Mouse (Mus musculus): ENCODE measurements around the gene Slco3a1. TPM values are rescaled to one million over a fixed set of nuclear protein-coding genes. Genes with fewer than 3 reads are reported as not detected.
A peak's percentile ranks its signal among the peaks of the same experiment; 100 is the strongest.

Gene Slco3a1
- polyA plus RNA-seq, 1 experiment from 2014 or later: 19.8 TPM

- WGBS: 92% methylated on average over 1 of the region's 1 CpGs
Measured at GRCm38 (mm10) chr7:74425941-74426340, 128.6 kb downstream of the Slco3a1 start.

DNA sequence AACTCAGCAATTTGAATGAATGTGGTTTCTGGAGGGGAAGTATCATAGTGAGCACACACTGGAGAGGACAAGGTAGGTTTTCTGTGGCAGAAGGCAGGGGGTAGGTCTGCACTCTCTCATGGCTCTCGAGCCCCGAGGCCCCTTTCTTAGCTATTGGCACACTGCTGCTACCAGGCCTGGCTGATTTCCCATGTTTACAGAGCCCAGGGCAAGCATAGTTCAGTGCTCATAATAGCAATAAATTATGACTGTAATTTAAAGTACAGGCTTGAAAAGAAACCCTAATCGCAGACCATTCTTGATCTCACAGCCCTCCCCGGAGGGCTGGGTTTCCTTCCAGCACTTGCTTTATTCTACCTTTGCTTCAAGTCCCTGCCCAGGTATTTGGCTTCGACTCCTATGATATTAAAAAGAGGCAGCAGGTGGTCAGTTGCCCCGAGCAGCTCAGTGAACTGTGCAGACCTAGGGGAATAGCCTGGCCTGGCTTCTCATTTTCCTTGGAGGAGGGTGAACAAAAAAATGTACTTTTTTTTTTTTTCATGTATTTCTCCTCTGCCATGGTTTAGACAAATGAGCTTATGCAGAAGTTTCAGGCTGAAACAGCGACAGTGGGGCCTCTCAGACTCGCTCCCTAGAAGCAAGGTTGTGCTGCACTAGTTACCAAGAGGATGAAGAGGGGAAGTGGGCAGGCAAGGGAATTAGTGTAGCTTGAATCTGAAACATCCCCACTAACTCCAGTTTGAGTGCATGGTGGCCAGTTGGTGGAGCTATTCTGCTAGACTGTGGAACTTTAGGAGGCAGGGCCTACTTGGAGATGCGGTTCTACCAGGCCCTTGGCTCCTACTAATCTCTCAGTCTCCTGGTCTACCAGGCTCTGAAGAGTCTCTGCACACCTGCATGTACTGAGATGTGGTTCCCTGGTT, 130.4 kb downstream of the Slco3a1 start:
- H3K4me2 ChIP-seq (ENCODE audit: low read length): no peak overlapping the region
- ATAC-seq (replicated peaks; ENCODE audit: low FRiP score, low read depth): no peak; the same call in 1 of the 2 replicates
- H3K27ac ChIP-seq: peak overlapping the region; percentile 16
- no peak overlapping the region for H3K4me3 ChIP-seq (replicated peaks; ENCODE audit: low read depth, low read length)
- no peaks in the 10 kb centered on the region for H3K27me3 ChIP-seq (ENCODE audit: insufficient read depth, low read length)
- H3K9ac ChIP-seq (ENCODE audit: low read depth, low read length): no peak overlapping the region
- WGBS: 16% methylated on average over 9 of the region's 9 CpGs
- peak; percentile 72 for DNase-seq (ENCODE audit: low spot score)
- peaks cover 8% of the 10 kb centered on the region; the same call in 1 of the 2 replicates for H3K4me1 ChIP-seq (replicated peaks; ENCODE audit: insufficient read depth, low read length)
- peak; percentile 70 for TF ChIP-seq CTCF (IDR thresholded peaks at IDR 0.05; ENCODE audit: low read depth)
- no peaks in the 10 kb centered on the region for H3K36me3 ChIP-seq (ENCODE audit: insufficient read depth, low read length)
- no peaks in the 10 kb centered on the region for H3K9me3 ChIP-seq (replicated peaks; ENCODE audit: low read length)

More at GRCm38 (mm10) chr7:74425941-74426340, 128.6 kb downstream of the Slco3a1 start:
- Histone ChIP-seq H3K9ac (ENCODE audit: low read depth, low read length) (no peak overlapping the region), H3K4me1 (replicated peaks; ENCODE audit: insufficient read depth, low read length) (peaks cover 8% of the 10 kb centered on the region; the same call in 1 of the 2 replicates), H3K36me3 (ENCODE audit: insufficient read depth, low read length) (no peaks in the 10 kb centered on the region), H3K27ac (no peak overlapping the region), H3K4me2 (ENCODE audit: low read length) (no peak overlapping the region), H3K9me3 (replicated peaks; ENCODE audit: low read length) (no peaks in the 10 kb centered on the region), H3K27me3 (ENCODE audit: insufficient read depth, low read length) (no peaks in the 10 kb centered on the region), H3K4me3 (replicated peaks; ENCODE audit: low read depth, low read length) (no peak overlapping the region)
- no peak for TF ChIP-seq CTCF (IDR thresholded peaks at IDR 0.05; ENCODE audit: low read depth)
- no peak for DNase-seq (ENCODE audit: low spot score)
- no peak for ATAC-seq (replicated peaks; ENCODE audit: low FRiP score, low read depth)

GRCm38 (mm10) chr7:74423316-74423715, 131.3 kb downstream of the Slco3a1 start:
- Histone ChIP-seq H3K4me1 (replicated peaks; ENCODE audit: insufficient read depth, low read length) (peaks cover 8% of the 10 kb centered on the region; the same call in 1 of the 2 replicates), H3K27ac (no peak overlapping the region), H3K36me3 (ENCODE audit: insufficient read depth, low read length) (no peaks in the 10 kb centered on the region), H3K9me3 (replicated peaks; ENCODE audit: low read length) (no peaks in the 10 kb centered on the region), H3K27me3 (ENCODE audit: insufficient read depth, low read length) (no peaks in the 10 kb centered on the region), H3K4me2 (ENCODE audit: low read length) (no peak overlapping the region), H3K4me3 (replicated peaks; ENCODE audit: low read depth, low read length) (no peak overlapping the region), H3K9ac (ENCODE audit: low read depth, low read length) (no peak overlapping the region)
- ATAC-seq (replicated peaks; ENCODE audit: low FRiP score, low read depth): no peak
- no peak for DNase-seq (ENCODE audit: low spot score)
- 72% methylated on average over 3 of the region's 3 CpGs for WGBS
- no peak for TF ChIP-seq CTCF (IDR thresholded peaks at IDR 0.05; ENCODE audit: low read depth)

- no peaks in the 10 kb centered on the region for H3K9me3 ChIP-seq (replicated peaks; ENCODE audit: low read length)
- H3K4me1 ChIP-seq (replicated peaks; ENCODE audit: insufficient read depth, low read length): peaks cover 8% of the 10 kb centered on the region; the same call in 1 of the 2 replicates
- no peak overlapping the region for H3K4me3 ChIP-seq (replicated peaks; ENCODE audit: low read depth, low read length)
- 78% methylated on average over 2 of the region's 2 CpGs for WGBS
- no peak for TF ChIP-seq CTCF (IDR thresholded peaks at IDR 0.05; ENCODE audit: low read depth)
- H3K9ac ChIP-seq (ENCODE audit: low read depth, low read length): no peak overlapping the region
- ATAC-seq (replicated peaks; ENCODE audit: low FRiP score, low read depth): no peak
- no peak overlapping the region for H3K4me2 ChIP-seq (ENCODE audit: low read length)
- no peak for DNase-seq (ENCODE audit: low spot score)
- no peak overlapping the region for H3K27ac ChIP-seq
- H3K36me3 ChIP-seq (ENCODE audit: insufficient read depth, low read length): no peaks in the 10 kb centered on the region
- no peaks in the 10 kb centered on the region for H3K27me3 ChIP-seq (ENCODE audit: insufficient read depth, low read length)
Measured at GRCm38 (mm10) chr7:74422731-74423130, 131.8 kb downstream of the Slco3a1 start.

DNA sequence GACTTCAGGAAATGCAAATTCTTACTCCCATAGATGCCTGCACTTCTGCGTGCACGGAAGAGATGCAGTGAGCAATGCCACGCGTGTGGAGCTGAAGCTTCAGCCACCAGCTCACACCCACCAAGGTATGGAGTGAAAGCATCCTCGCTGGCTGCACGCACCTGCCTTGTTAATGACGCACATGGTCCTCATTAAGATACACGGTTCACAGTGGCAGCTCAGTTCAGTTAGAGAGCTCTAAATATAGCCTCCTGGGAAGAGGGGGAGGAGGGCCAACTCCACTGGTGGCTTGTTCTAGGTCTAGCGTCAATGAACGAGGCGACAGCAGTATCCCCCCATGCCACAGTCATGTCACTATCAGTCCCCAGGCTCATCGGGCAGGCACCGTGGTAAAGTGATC, 132.6 kb downstream of the Slco3a1 start:
- DNase-seq (ENCODE audit: low spot score): no peak

GRCm38 (mm10) chr7:74421591-74421990, 133.0 kb downstream of the Slco3a1 start:
- H3K27me3 ChIP-seq (ENCODE audit: insufficient read depth, low read length): no peaks in the 10 kb centered on the region
- DNase-seq (ENCODE audit: low spot score): no peak
- no peak for TF ChIP-seq CTCF (IDR thresholded peaks at IDR 0.05; ENCODE audit: low read depth)

More for the DNA sequence above, 132.6 kb downstream of the Slco3a1 start:
- H3K4me3 ChIP-seq (replicated peaks; ENCODE audit: low read depth, low read length): no peak overlapping the region
- no peak for TF ChIP-seq CTCF (IDR thresholded peaks at IDR 0.05; ENCODE audit: low read depth)
- ATAC-seq (replicated peaks; ENCODE audit: low FRiP score, low read depth): no peak
- no peaks in the 10 kb centered on the region for H3K27me3 ChIP-seq (ENCODE audit: insufficient read depth, low read length)
- no peaks in the 10 kb centered on the region for H3K9me3 ChIP-seq (replicated peaks; ENCODE audit: low read length)
- H3K9ac ChIP-seq (ENCODE audit: low read depth, low read length): no peak overlapping the region
- 49% methylated on average over 13 of the region's 13 CpGs for WGBS
- no peak overlapping the region for H3K27ac ChIP-seq
- no peaks in the 10 kb centered on the region for H3K36me3 ChIP-seq (ENCODE audit: insufficient read depth, low read length)
- H3K4me1 ChIP-seq (replicated peaks; ENCODE audit: insufficient read depth, low read length): peaks cover 8% of the 10 kb centered on the region; the same call in 1 of the 2 replicates
- H3K4me2 ChIP-seq (ENCODE audit: low read length): no peak overlapping the region

More at GRCm38 (mm10) chr7:74421591-74421990, 133.0 kb downstream of the Slco3a1 start:
- H3K36me3 ChIP-seq (ENCODE audit: insufficient read depth, low read length): no peaks in the 10 kb centered on the region
- ATAC-seq (replicated peaks; ENCODE audit: low FRiP score, low read depth): no peak
- peaks cover 8% of the 10 kb centered on the region; the same call in 1 of the 2 replicates for H3K4me1 ChIP-seq (replicated peaks; ENCODE audit: insufficient read depth, low read length)
- no peak overlapping the region for H3K4me3 ChIP-seq (replicated peaks; ENCODE audit: low read depth, low read length)
- WGBS: 85% methylated on average over 2 of the region's 2 CpGs
- H3K4me2 ChIP-seq (ENCODE audit: low read length): no peak overlapping the region
- no peaks in the 10 kb centered on the region for H3K9me3 ChIP-seq (replicated peaks; ENCODE audit: low read length)
- no peak overlapping the region for H3K27ac ChIP-seq
- H3K9ac ChIP-seq (ENCODE audit: low read depth, low read length): no peak overlapping the region

Measured in kidney, postnatal 0 days (tissue).